Mouse (Mus musculus): ENCODE results near the gene 4933400A11Rik. TPM values are rescaled to one million over a fixed set of nuclear protein-coding genes. Genes with fewer than 3 reads are reported as not detected.

4933400A11Rik gene
- polyA plus RNA-seq (2012; rRNA removed) = not detected in 2 replicates

- TF ChIP-seq POLR2A (IDR thresholded peaks at IDR 0.05; ENCODE audit: low read depth, low read length) = no peak
- no peak for TF ChIP-seq CTCF (conservative IDR thresholded peaks at IDR 0.05; ENCODE audit: insufficient read depth, insufficient read length, low read depth, low read length)
- H3K27ac ChIP-seq (ENCODE audit: insufficient read depth, low read depth, low read length) = no peak within 1 kb of the TSS
- H3K27me3 ChIP-seq (replicated peaks; ENCODE audit: control insufficient read depth, insufficient read depth, low read length) = no peaks in the 10 kb centered on the region
- no peak within 1 kb of the TSS for H3K4me3 ChIP-seq (ENCODE audit: insufficient read depth, low read depth, low read length)
- no peaks in the 10 kb centered on the region for H3K36me3 ChIP-seq (ENCODE audit: control insufficient read depth, insufficient read depth, low read length)
- no peaks in the 10 kb centered on the region for H3K4me1 ChIP-seq (ENCODE audit: control insufficient read depth, insufficient read depth, low read length)
- WGBS = 100% methylated on average over 3 of the region's 3 CpGs
- no peak for DNase-seq
Observed at GRCm38 (mm10) chrX:169779535-169779934, at the start of gene 4933400A11Rik. TSS of gene 4933400A11Rik (minus strand) at chrX:169779635.

GRCm38 (mm10) chrX:169828136-169828535, 48.7 kb upstream of the 4933400A11Rik start:
- 32% methylated on average over 5 of the region's 5 CpGs for WGBS
- H3K4me3 ChIP-seq (ENCODE audit: insufficient read depth, low read depth, low read length) = no peak overlapping the region
- peak; percentile 5 for DNase-seq
- H3K4me1 ChIP-seq (ENCODE audit: control insufficient read depth, insufficient read depth, low read length) = no peaks in the 10 kb centered on the region
- TF ChIP-seq POLR2A (IDR thresholded peaks at IDR 0.05; ENCODE audit: low read depth, low read length) = no peak
- no peak for TF ChIP-seq CTCF (conservative IDR thresholded peaks at IDR 0.05; ENCODE audit: insufficient read depth, insufficient read length, low read depth, low read length)
- no peaks in the 10 kb centered on the region for H3K36me3 ChIP-seq (ENCODE audit: control insufficient read depth, insufficient read depth, low read length)
- H3K27ac ChIP-seq (ENCODE audit: insufficient read depth, low read depth, low read length) = no peak overlapping the region
- H3K27me3 ChIP-seq (replicated peaks; ENCODE audit: control insufficient read depth, insufficient read depth, low read length) = no peaks in the 10 kb centered on the region

GRCm38 (mm10) chrX:169827720-169828119, 48.3 kb upstream of the 4933400A11Rik start:
- no peaks in the 10 kb centered on the region for H3K4me1 ChIP-seq (ENCODE audit: control insufficient read depth, insufficient read depth, low read length)
- no peaks in the 10 kb centered on the region for H3K27me3 ChIP-seq (replicated peaks; ENCODE audit: control insufficient read depth, insufficient read depth, low read length)
- H3K36me3 ChIP-seq (ENCODE audit: control insufficient read depth, insufficient read depth, low read length) = no peaks in the 10 kb centered on the region
- no peak for DNase-seq
- no peak for TF ChIP-seq CTCF (conservative IDR thresholded peaks at IDR 0.05; ENCODE audit: insufficient read depth, insufficient read length, low read depth, low read length)
- no peak for TF ChIP-seq POLR2A (IDR thresholded peaks at IDR 0.05; ENCODE audit: low read depth, low read length)
- H3K4me3 ChIP-seq (ENCODE audit: insufficient read depth, low read depth, low read length) = no peak overlapping the region
- WGBS = 37% methylated on average over 7 of the region's 7 CpGs
- no peak overlapping the region for H3K27ac ChIP-seq (ENCODE audit: insufficient read depth, low read depth, low read length)

GRCm38 (mm10) chrX:169826947-169827346, 47.5 kb upstream of the 4933400A11Rik start:
- no peaks in the 10 kb centered on the region for H3K36me3 ChIP-seq (ENCODE audit: control insufficient read depth, insufficient read depth, low read length)
- no peak for DNase-seq
- no peaks in the 10 kb centered on the region for H3K4me1 ChIP-seq (ENCODE audit: control insufficient read depth, insufficient read depth, low read length)
- H3K27me3 ChIP-seq (replicated peaks; ENCODE audit: control insufficient read depth, insufficient read depth, low read length) = no peaks in the 10 kb centered on the region
- H3K4me3 ChIP-seq (ENCODE audit: insufficient read depth, low read depth, low read length) = no peak overlapping the region
- no peak overlapping the region for H3K27ac ChIP-seq (ENCODE audit: insufficient read depth, low read depth, low read length)
- TF ChIP-seq CTCF (conservative IDR thresholded peaks at IDR 0.05; ENCODE audit: insufficient read depth, insufficient read length, low read depth, low read length) = no peak
- no peak for TF ChIP-seq POLR2A (IDR thresholded peaks at IDR 0.05; ENCODE audit: low read depth, low read length)
- WGBS = 81% methylated on average over 10 of the region's 10 CpGs

GRCm38 (mm10) chrX:169813673-169814072, 34.2 kb upstream of the 4933400A11Rik start:
- H3K4me1 ChIP-seq (ENCODE audit: control insufficient read depth, insufficient read depth, low read length) = no peaks in the 10 kb centered on the region
- H3K27ac ChIP-seq (ENCODE audit: insufficient read depth, low read depth, low read length) = no peak overlapping the region
- 69% methylated on average over 1 of the region's 1 CpGs for WGBS
- no peak overlapping the region for H3K4me3 ChIP-seq (ENCODE audit: insufficient read depth, low read depth, low read length)
- H3K36me3 ChIP-seq (ENCODE audit: control insufficient read depth, insufficient read depth, low read length) = no peaks in the 10 kb centered on the region
- H3K27me3 ChIP-seq (replicated peaks; ENCODE audit: control insufficient read depth, insufficient read depth, low read length) = no peaks in the 10 kb centered on the region
- DNase-seq = no peak
- TF ChIP-seq POLR2A (IDR thresholded peaks at IDR 0.05; ENCODE audit: low read depth, low read length) = no peak

- TF ChIP-seq POLR2A (IDR thresholded peaks at IDR 0.05; ENCODE audit: low read depth, low read length) = no peak
- TF ChIP-seq CTCF (conservative IDR thresholded peaks at IDR 0.05; ENCODE audit: insufficient read depth, insufficient read length, low read depth, low read length) = no peak
- 79% methylated on average over 2 of the region's 2 CpGs for WGBS
- no peak overlapping the region for H3K27ac ChIP-seq (ENCODE audit: insufficient read depth, low read depth, low read length)
- H3K4me1 ChIP-seq (ENCODE audit: control insufficient read depth, insufficient read depth, low read length) = no peaks in the 10 kb centered on the region
- H3K36me3 ChIP-seq (ENCODE audit: control insufficient read depth, insufficient read depth, low read length) = no peaks in the 10 kb centered on the region
- H3K4me3 ChIP-seq (ENCODE audit: insufficient read depth, low read depth, low read length) = no peak overlapping the region
- no peaks in the 10 kb centered on the region for H3K27me3 ChIP-seq (replicated peaks; ENCODE audit: control insufficient read depth, insufficient read depth, low read length)
- DNase-seq = no peak
Observed at GRCm38 (mm10) chrX:169811783-169812182, 32.3 kb upstream of the 4933400A11Rik start.

GRCm38 (mm10) chrX:169811318-169811717, 31.9 kb upstream of the 4933400A11Rik start:
- Histone ChIP-seq H3K27ac (ENCODE audit: insufficient read depth, low read depth, low read length) (no peak overlapping the region), H3K36me3 (ENCODE audit: control insufficient read depth, insufficient read depth, low read length) (no peaks in the 10 kb centered on the region), H3K4me1 (ENCODE audit: control insufficient read depth, insufficient read depth, low read length) (no peaks in the 10 kb centered on the region), H3K4me3 (ENCODE audit: insufficient read depth, low read depth, low read length) (no peak overlapping the region), H3K27me3 (replicated peaks; ENCODE audit: control insufficient read depth, insufficient read depth, low read length) (no peaks in the 10 kb centered on the region)
- no peak for DNase-seq
- WGBS = 78% methylated on average over 5 of the region's 5 CpGs
- TF ChIP-seq CTCF (conservative IDR thresholded peaks at IDR 0.05; ENCODE audit: insufficient read depth, insufficient read length, low read depth, low read length) (no peak), POLR2A (IDR thresholded peaks at IDR 0.05; ENCODE audit: low read depth, low read length) (no peak)

GRCm38 (mm10) chrX:169807744-169808143, 28.3 kb upstream of the 4933400A11Rik start:
- H3K27me3 ChIP-seq (replicated peaks; ENCODE audit: control insufficient read depth, insufficient read depth, low read length) = no peaks in the 10 kb centered on the region
- no peak overlapping the region for H3K4me3 ChIP-seq (ENCODE audit: insufficient read depth, low read depth, low read length)
- H3K36me3 ChIP-seq (ENCODE audit: control insufficient read depth, insufficient read depth, low read length) = no peaks in the 10 kb centered on the region
- TF ChIP-seq CTCF (conservative IDR thresholded peaks at IDR 0.05; ENCODE audit: insufficient read depth, insufficient read length, low read depth, low read length) (no peak), POLR2A (IDR thresholded peaks at IDR 0.05; ENCODE audit: low read depth, low read length) (no peak)
- no peak overlapping the region for H3K27ac ChIP-seq (ENCODE audit: insufficient read depth, low read depth, low read length)
- H3K4me1 ChIP-seq (ENCODE audit: control insufficient read depth, insufficient read depth, low read length) = no peaks in the 10 kb centered on the region
- 94% methylated on average over 3 of the region's 3 CpGs for WGBS
- DNase-seq = no peak

All from kidney, adult 2 months (tissue).